Mouse (Mus musculus) right cerebral cortex, postnatal 10 days (tissue): ENCODE measurements around the gene Pih1d2.
A peak's percentile ranks its signal among the peaks of the same experiment; 100 is the strongest.
"Not testable (repeated sequence)": the region's sequence is repeated elsewhere in the genome, so short reads cannot be mapped to it uniquely, and the experiment has no call there.

ENCODE experiments used
- DNase-seq, 2 experiments: peaks; one replicate each; pipeline ENCODE4 v3.0.0; 2021; ENCODE audit warnings: low spot score in 2 of 2

Pih1d2 gene

GRCm38 (mm10) chr9:50617794-50618330 lies 741 bp downstream of the Pih1d2 start:
- DNase-seq, result no peak

- DNase-seq, result not testable (repeated sequence)
Measured at GRCm38 (mm10) chr9:50630903-50631302, 13.8 kb downstream of the Pih1d2 start.

- DNase-seq, result no peak
Measured at GRCm38 (mm10) chr9:50632016-50632688, 15.0 kb downstream of the Pih1d2 start.

- no peak for DNase-seq
Measured at GRCm38 (mm10) chr9:50633059-50633458, 15.9 kb downstream of the Pih1d2 start.

- DNase-seq, result no peak
Measured at GRCm38 (mm10) chr9:50634270-50634669, 17.1 kb downstream of the Pih1d2 start.

- no peak for DNase-seq
Measured at GRCm38 (mm10) chr9:50646826-50647370, 29.8 kb downstream of the Pih1d2 start.

- DNase-seq, result no peak
Measured at GRCm38 (mm10) chr9:50650503-50650902, 33.4 kb downstream of the Pih1d2 start.

GRCm38 (mm10) chr9:50658391-50658790 lies 41.3 kb downstream of the Pih1d2 start:
- DNase-seq, result no peak

- DNase-seq, result peak in 1 of 2 experiments; percentile 37
Measured at GRCm38 (mm10) chr9:50658941-50659388, 41.8 kb downstream of the Pih1d2 start.

- peak; percentile 90 to 94 for DNase-seq
Measured at GRCm38 (mm10) chr9:50659392-50660217, 42.5 kb downstream of the Pih1d2 start, which contains the start of gene Dlat. Dlat (minus strand) TSS chr9:50659780.

- DNase-seq, result peak; percentile 45 to 52
Measured at GRCm38 (mm10) chr9:50660431-50660830, 43.3 kb downstream of the Pih1d2 start.

- peak; percentile 42 to 45 for DNase-seq
Measured at GRCm38 (mm10) chr9:50664826-50665225, 47.7 kb downstream of the Pih1d2 start.

- DNase-seq, result no peak
Measured at GRCm38 (mm10) chr9:50666442-50666841, 49.3 kb downstream of the Pih1d2 start.

GRCm38 (mm10) chr9:50667579-50668498 lies 50.7 kb downstream of the Pih1d2 start:
- DNase-seq, result no peak

- DNase-seq, result peak; percentile 55 to 77
Measured at GRCm38 (mm10) chr9:50670690-50671089, 53.6 kb downstream of the Pih1d2 start.
